Mouse (Mus musculus) CD4-positive, CD25-positive, alpha-beta regulatory T cell, adult 2 months (primary cell): ENCODE measurements around the gene Hsdl2.
"Not testable (repeated sequence)": the region's sequence is repeated elsewhere in the genome, so short reads cannot be mapped to it uniquely, and the experiment has no call there.

ENCODE experiments used
- DNase-seq: peaks from one replicate; pipeline ENCODE4 v3.0.0-alpha.2; 2012; ENCODE audit warnings: low read depth, low spot score

Hsdl2 gene

DNA sequence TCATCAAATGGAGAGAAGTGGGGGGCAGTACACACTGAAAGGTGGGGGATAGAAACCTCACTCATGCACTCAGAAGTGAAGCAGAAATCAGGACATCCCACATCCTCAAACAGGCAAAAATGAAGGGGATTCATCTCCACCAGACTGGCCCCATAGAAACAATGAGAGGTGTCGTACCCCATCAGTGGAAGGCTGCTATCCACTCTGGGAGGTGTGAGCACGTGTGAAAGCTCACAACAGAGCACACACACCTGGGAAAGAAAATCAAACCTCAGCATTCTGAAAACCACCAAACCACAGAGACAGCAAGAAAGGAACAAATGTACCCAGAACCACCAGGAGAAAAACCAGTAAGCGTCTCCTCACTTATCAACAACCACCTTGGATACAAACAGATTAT is 17.2 kb upstream of the Hsdl2 start:
- no peak for DNase-seq

DNA sequence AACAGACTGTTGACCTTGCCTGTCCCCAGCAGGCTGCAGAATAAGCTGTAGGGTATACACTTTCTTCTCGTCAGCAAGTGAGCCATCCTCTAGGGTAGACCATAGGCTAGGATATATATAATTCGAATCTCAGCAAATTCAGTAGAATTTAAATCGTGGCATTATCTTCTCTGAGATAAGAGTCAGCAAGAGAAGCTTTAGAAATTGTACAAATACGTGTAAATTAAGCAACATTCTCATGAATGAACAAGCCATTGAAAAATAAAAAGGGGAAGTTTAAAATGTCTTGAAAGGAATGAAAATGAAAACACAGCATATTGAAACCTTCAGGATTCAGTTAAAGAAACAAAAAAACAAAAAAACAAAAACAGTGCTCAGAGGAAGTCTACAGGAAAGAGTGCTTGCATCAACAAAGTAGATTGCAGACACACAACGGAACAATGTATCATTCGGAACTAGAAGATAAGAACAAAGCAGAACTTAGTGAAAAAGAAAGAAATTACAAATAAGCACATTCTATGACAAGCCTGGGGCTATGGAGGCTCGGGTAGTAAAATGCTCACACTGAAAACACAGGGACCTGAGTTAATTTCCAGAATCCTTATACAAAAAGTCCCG is 15.7 kb upstream of the Hsdl2 start:
- no peak for DNase-seq

DNA sequence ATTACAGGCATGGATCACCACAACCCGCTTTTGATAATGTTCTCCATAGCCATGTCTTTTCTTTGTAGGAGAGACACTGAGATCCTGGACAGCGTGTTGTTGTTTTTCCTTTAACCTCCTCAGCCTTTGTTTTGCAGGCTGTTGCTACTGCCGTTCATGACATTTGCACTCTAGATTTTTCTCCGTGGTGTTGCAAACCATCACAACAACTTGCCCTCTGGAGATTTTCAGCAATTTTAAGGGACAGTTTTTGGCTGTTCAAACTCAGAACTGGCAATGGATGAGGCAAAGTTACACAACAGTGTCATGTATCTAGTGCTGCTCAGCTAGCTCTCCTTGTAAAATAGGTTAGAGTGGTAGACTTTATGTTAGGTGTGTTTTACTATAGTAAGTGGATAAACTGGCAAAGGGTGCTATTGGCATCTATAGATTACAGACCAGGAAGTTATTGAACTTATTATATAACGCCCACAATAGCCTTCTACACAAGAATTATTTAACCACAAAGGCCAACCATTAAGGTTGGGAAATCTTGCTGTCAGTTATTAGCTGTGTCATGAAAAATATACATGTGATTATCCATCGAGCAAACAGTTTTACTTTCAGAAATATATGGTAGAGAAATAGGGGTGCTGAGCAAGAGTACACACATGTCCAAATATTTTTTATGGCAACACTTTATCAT is 13.6 kb upstream of the Hsdl2 start:
- no peak for DNase-seq

DNA sequence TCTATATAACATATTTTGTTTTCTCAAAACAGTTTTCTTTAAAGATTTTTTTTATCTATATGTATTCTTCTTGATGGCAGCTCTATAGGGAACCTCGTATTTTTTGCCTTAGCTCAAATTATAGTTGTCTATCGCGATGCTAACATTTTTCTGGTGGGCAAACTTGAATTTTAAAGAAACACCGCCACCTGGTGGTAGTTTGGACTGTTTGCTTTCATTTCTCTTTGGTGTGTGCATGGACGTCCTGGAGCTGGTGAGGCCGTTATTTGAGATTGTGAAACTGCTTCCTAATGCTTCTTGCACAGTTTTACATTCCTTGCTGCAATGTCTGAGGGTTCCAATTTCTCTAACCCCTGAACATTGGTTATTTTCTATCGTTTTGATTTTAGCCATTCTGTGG is 11.8 kb upstream of the Hsdl2 start:
- DNase-seq, result peak; percentile 87

DNA sequence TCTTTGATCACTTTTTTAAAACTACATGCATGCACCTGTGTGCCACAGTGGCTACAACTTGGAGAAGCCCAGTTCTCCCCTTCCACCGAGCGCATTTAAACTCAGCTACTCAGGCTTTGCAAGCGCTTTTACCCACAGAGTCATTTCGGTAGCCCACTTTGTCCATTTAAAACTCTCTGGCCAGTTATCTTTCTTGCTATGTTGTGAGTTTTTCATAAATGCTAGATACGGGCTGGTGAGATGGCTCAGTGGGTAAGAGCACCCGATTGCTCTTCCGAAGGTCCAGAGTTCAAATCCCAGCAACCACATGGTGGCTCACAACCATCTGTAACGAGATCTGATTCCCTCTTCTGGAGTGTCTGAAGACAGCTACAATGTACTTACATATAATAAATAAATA is 10.8 kb upstream of the Hsdl2 start:
- DNase-seq, result not testable (repeated sequence)

DNA sequence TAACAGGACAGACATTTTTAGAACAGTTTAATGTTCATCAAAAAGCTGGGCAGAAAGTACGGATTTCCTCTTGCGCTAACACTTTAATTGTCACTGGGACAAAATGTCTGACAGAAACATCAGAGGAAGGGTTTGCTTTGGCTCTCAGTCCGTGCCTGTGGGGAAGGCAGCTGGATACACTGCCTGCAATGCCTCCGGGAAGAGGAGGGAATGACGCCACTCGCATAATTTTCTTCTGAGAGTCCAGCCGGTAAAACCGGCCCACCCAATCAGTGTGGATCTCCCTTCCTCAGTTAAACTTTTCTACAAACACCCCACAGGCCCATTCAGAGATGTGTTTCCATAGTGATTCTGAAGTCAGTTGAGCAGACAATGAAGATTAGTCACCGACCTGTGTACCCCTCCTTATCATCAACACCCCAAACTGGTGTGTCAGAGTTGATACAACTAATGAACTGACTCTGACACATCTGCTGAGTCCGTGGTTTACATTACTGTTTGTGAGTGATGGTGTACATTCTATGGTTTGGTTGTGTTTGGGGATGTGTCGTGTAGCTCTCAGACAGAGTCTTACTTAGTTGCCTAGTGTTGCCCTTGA is 8.7 kb upstream of the Hsdl2 start:
- DNase-seq, result no peak

DNA sequence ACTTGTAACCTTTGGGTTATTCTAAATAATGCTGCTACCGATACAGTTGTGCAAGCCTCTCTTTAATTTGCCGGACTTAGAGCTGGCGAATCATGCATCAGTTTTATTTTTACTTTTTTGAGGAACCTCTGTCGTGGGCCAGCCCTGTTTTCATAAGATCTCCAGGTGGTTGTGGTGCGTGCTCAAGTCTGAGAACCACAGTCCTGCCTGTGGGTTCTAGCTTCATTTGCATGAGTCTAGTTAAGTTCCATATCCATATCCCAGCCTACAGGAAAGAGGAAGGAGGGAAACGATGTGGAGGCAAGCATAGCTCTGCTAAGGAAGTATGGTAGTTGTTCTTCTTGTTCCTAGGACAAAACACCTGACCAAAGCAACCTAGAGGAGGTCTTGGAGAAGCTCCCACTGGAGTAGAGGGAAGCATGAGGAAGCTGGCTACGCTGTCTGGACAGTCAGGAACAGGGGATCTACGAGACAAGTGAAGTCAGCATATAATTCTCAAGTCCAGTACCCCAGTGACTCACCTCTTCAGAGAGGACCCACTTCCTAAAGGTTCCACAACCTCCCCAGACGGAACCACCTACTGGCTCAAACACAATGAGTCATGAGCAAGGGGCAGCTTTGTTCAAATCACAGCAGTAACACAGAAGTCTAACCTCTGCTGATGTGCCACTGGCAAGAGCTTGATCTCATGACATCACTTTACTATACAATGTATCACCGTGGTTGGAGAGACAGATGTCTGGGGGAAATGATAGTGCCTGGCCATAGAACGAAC is 6.0 kb upstream of the Hsdl2 start:
- no peak for DNase-seq

DNA sequence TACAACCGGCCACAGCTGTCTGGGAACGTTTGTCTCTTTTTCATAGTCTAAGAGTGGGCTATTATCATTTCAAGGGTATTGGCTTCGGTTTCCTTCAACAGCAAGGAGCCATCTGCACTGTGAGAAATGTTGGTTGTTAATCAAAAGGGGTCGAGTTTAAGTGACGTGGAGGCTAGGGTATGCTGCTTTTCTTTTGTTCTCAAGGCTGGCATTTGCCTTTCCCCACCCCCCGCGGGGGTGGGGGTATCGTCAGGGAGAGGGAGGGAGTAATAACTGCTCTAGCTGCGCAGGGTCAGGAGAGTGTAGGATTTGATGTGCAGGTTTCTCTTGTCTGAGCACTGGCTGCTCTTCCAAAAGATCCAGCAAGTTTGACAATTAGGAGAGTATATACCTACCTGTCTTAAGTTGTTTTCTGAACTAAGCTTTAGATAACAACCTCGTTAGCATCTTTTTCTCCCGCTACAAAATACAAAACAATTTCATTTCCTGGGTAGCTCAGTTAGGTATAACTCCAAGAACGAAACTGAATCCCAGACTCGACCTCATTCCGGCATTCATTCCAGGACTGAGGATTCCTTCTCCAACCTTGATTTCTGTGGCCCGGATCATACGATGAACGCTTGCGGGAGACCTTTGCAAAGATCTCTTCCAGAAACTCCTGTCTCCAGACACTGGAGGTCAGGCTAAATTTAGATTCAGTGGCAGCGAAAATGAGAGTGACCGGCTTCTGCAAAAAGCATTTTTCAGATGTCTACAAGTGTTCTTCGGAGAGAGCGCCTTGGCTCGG is 675 bp upstream of the Hsdl2 start:
- DNase-seq, result peak; percentile 64

DNA sequence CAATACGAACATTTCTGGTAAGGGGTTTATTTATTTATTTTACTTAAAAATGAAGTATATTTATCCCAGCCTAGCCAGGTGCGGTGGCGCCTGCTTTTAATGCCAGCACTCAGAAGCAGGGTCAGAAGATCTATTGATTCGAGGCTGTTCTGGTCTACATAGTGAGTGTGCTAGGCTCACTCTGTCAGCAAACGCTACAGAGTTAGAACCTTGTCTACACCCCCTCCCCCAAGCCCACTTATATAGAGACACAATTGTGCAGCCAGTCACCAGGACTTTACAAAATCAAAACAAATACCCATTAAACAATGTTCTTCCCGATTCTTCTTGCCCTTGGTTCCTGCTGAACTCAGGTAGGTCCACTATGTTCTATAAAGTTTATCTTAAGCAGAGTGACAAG is 823 bp downstream of the Hsdl2 start:
- peak; percentile 19 for DNase-seq

DNA sequence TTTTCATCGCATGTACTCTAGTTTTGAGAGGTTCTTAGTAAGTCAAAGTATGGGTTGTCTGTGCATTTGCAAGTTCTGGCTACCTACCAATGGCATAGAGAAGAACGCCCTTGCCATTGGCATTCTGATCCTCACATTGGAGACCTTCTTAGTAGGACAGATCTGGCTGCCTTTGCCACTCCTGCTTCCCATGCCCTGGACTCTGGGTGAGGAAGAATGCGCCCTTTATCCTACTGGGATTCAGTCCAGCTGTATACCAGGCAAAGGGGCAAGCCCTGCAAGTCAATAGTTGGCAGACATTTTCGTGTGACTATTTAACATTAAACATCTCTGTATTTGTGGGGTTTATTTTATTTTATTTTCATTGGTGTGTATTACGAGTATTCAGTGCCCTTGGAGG is 3.7 kb downstream of the Hsdl2 start:
- DNase-seq, result no peak

DNA sequence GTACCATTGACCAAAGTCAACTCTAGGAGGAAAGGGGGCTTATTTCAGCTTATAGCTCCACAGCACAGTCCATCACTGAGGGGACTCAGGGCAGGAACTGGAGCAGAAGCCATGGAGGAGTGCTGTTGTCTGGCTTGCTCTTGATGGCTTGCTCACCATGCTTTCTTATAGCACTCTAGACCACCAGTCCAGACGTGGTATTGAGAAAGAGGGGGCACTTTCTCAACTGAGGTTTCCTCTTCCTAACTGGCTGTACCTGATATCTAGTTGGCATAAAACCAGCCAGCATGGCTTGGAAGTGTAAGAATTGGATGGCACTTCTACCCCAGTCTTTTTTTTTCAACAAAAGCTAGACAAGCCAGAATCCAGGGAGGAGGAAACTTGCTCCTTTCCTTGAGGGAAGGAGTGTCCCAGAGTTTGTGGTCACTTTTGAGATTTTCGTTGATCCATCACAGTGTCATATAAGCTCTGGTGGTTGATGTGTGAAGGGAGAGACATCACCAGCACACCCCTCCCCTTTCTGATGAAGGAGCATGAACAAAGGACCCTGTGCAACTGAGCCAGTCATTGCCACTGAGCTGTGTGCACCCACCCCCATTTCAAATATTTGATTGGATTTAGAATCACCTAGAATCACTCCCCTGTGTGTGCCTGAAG is 6.0 kb downstream of the Hsdl2 start:
- no peak for DNase-seq

DNA sequence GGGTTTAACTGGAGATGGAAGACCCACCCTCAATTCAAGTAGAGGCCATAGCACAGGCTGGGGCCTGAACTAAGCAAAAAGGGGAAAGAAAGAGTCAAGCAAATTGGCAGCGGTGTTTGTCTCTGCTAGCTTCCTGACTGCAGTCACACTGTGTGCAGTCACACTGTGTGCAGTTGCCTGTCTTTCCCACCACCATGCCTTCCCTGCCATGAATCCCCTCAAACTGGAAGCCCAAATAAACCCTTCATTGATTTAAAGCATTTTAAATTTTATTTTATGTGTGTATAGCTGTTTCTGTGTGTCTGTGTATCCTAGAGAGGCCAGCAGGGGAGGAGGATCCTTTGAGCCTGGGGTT is 6.5 kb downstream of the Hsdl2 start:
- no peak for DNase-seq

DNA sequence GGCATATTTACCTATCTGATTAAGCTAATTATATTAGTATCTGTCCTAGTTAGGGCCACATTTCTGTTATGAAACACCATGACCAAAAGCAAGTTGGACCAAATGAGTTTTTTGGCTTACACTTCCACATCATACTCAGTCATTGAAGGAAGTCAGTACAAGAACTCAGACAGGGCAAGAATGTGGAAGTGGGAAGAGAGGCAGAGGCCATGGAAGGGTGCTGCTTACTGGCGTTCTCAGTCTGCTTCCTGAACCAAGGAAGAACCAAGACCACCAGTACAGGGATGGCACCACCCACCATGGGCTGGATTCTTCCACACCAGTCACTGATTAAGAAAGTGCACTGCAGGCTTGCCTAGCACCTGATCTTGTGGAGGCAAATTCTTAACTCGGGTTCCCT is 13.3 kb downstream of the Hsdl2 start:
- DNase-seq, result no peak

DNA sequence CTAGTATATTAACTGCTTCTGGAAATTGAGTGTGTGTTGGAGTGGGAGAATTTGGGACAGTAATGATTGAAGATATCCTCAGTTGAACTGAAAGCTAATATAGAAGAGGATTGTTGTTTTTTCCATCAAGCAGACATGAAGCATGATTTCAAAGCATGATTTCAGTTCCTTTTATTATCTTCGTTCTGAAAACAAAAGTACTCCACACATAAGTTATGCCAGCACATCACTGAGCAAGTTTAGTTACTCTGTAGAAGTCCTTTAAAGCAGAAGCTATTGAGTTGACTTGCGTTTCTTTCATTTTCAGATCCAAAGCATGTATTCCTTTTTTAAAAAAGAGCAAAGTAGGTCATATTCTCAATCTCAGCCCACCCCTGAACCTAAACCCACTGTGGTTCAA is 15.2 kb downstream of the Hsdl2 start:
- DNase-seq, result no peak

DNA sequence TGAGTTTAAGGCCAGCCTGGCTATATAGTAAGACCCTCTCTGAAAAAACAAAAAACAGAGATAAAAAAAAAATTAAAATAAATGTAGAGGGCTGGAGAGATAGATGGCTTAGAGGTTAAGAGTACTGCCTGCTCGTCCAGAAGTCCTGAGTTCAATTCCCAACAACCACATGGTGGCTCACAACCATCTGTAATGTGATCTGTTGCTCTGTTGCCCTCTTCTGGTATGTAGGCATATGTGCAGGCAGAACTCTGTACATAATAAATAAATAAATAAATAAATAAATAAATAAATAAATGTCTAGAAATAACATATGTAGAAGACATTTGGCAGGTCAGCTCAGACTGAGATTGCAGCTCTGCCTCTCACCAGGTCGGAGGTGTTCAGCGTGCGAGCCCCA is 21.3 kb downstream of the Hsdl2 start:
- no peak for DNase-seq

DNA sequence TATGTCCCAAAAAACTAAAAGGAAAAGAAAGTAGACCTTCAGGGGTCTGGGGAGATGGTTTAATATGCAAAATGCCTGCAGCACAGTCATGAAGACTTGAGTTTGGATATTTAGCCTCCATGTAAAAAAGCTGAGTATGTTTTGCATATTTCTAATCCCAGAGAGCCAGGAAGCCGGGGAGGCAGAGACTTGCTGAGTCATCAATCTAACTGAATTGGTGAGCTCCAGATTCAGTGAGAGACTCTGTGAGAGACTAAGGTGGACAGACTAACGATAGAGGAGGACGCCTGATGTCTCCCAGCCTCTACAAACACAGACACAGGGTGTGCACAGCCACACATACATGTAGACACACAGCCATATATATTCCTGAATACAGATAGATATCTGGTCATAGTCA is 23.5 kb downstream of the Hsdl2 start:
- DNase-seq, result no peak

DNA sequence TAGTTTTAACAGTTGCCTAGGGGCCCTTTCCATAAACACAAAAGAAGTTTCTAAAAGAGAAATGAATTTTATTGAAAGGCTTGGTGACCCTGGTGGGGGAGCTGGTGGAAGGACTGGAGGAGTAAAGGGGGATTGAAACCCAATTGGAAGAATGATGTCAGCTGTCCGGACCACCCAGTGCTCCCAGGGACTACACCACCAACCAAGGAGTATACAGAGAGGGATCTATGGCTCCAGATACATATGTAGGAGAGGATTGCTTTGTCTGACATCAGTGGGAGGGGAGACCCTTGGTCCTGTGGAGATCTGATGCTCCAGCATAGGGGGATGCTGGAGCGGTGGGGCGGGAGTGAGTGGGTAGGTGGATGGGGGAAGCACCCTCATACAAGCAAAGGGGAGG is 24.1 kb downstream of the Hsdl2 start:
- no peak for DNase-seq

DNA sequence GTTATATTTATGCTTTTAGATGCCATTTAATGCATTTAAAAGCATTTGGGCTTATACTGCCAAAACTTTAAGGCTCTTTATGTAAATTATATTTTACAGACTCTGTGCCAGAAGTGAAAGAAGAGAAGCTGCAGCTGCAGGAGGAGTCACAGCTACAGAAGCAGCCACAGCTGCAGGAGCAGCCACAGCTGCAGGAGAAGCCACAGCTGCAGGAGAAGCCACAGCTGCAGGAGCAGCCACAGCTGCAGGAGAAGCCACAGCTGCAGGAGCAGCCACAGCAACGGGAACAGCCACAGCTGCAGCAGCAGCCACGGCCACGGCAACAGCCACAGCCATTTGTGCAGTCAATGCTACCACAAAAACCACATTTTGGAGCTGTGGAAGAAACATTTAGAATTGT is 29.0 kb downstream of the Hsdl2 start:
- no peak for DNase-seq

DNA sequence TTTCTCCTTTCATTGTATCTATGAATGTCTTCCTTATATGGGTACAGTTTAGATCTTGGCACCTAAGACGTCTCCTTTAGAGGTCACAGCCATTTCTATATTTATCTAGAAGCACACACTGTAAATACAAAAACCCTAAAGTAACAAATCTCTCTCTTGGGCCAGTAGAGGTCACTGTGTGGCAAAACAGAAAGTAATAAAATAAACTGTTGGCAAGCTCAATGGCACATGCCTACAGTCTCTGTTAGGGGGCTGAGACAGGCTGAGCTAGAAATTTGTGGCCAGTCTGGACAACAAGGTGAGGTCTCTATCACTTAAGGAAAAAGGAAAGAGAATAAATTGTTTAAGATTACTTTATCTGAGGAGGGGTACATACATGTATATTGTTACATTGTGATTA is 33.6 kb downstream of the Hsdl2 start:
- peak; percentile 65 for DNase-seq

DNA sequence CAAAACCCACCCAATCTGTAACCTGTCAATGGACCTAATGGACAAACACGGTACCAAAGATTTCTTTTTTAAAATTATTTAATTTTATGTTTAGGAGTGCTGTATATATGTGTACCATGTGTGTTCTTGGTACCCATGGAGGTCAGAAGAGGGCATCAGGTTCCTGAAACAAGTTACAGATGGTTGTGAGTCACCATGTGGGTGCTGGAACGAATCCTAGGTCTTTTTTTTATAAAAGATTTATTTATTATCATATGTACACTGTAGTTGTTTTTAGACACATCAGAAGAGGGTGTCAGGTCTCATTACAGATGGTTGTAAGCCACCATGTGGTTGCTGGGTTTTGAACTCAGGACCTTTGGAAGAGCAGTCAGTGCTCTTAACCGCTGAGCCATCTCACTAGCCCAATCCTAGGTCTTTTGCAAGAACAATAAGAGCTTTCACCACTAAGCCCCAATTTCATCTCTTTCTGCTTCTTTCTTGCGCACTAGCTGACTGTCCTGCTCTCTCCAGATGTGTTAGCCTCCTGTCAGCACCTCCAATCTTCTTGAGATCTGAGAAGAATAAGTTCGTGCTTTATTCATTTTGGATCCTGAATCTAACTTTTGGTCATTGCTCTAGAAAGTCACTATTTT is 38.4 kb downstream of the Hsdl2 start:
- no peak for DNase-seq

DNA sequence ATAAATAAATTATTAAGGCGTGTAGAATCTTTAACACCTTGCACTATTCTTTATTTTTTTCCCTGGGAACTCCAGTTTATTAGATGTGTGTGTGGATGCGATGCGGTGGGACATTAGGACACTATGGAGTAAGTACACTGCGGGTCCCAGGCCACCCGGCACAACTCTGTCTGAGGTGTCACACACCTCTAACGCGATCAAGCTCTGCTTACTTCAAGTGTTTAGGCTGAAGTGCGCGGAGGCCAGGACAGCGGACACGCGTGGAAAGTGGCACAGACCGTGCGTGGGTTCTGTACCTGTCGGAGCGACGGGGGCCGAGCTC is 44.3 kb downstream of the Hsdl2 start:
- no peak for DNase-seq
